Mouse (Mus musculus): ENCODE measurements around the gene Rassf1.
A peak's percentile ranks its signal among the peaks of the same experiment; 100 is the strongest.

Rassf1 gene

DNA sequence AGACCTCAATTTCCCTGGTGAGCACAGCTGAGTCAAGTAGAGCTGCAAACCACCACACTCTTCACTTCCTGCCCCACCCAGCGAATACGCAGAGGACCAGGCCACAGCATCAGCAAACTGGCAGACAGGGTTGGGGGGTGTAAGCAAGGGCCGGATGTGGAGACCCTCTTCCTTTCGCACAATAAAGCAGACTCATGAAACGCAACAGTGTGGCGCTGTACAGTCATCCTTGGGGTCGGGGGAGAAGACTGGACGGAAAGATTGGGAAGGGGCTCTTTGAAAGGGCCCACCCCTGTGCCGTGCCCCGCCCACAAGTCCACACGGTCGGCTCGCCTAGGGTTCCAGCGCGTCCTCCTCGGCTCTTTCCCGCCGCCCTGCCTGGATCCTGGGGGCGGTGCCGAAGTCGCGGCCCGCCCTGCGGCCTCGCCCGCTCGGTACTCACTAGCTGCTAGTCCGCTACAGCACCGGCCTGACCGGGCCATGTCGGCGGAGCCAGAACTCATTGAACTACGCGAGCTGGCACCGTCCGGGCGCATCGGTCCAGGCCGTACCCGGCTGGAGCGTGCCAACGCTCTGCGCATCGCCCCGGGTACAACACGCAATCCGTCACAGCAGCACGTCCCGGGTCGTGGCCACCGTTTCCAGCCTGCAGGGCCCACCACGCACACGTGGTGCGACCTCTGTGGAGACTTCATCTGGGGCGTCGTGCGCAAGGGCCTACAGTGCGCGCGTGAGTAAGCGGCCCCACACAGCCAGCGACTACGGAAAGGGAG is at the start of gene Rassf1:
TSS of gene Rassf1 (plus strand) at position 439 of the 773 bp plus-strand sequence.
- no peak for DNase-seq (ENCODE audit: low read depth, low spot score)

- no peak for DNase-seq (ENCODE audit: low read depth, low spot score)
Measured at GRCm38 (mm10) chr9:107502131-107502846, 49.1 kb upstream of the Rassf1 start.

DNA sequence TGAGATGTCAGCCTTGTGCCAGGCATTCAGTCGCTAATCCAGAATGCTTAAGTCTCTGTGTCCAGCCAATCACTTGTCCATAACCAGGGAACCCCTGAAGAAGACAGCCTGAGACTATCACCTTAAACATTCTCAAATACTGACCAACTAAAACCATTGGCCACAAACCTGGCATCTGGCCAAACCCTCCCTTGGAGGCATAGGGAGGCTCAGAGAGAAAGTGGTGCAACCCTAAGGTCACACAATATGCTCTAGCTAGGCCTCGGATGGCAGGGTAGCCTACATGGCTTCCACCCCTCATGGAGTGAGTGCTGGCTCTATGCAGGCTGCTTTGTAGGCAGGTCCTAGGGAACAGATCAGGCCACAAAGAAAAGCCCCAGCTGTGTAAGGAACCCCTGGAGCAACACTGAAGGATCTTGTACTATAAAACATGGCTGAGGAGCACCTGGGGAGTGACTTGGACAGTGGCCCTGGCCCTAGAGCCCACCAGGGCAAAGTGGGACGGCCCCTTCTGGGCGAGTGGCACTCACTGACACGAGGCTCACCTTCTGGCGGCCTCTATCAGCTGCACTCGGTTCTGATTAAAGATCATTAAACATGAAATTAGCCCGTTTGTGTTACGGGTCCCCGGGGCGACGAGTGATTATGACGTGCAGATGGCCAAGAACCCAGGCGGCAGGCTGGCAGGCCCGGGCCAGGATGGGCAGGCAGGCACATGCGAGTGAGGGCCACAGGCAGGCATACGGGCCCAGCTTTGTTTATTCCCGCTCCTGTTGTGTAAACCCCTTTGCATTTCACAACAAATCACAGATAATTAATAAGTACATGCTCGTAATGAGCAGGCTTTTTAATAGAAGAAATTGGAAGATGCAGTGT is 46.5 kb upstream of the Rassf1 start:
- DNase-seq (ENCODE audit: low read depth, low spot score): no peak

GRCm38 (mm10) chr9:107508266-107508665 is 43.1 kb upstream of the Rassf1 start:
- no peak for DNase-seq (ENCODE audit: low read depth, low spot score)

DNA sequence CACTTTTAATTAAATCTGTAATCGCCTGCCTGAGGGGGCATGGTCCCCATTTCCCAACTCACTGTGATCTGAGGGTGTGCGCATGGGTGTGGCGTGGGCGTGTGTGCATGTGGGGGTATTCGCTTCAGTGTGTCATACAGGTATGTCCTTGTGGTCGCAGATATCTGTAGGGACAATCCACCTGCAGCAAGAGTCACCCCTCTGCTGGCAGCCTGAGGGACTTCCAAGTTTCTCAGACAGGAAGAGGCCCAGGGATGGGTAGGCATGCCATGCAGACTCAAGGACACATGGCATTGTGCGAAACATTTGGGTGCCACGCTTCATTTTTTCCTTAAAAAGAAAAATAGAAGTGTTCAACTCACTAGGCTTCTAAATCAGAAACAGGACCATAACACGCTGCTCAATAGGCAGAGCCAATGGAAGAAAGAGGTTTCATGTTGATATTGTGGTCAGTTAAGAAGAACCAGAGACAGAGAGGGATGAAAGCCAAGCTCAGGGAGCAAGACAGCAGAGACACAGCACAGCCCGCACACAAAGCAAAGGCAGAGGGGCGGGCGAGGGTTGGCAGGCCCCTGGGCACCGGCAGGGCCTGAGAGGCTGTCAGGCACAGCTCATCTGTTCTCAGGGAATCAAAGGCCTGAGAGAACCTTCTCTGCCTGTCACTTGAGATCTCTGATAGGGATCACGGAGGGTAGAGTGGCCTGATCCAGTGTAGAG is 40.8 kb upstream of the Rassf1 start:
- DNase-seq (ENCODE audit: low read depth, low spot score): no peak

GRCm38 (mm10) chr9:107511436-107511835 is 39.9 kb upstream of the Rassf1 start:
- DNase-seq (ENCODE audit: low read depth, low spot score): no peak

- no peak for DNase-seq (ENCODE audit: low read depth, low spot score)
Measured at GRCm38 (mm10) chr9:107512326-107512725, 39.0 kb upstream of the Rassf1 start.

GRCm38 (mm10) chr9:107514303-107514955 is 36.9 kb upstream of the Rassf1 start:
- DNase-seq (ENCODE audit: low read depth, low spot score): peak; percentile 48

GRCm38 (mm10) chr9:107520331-107520730 is 31.0 kb upstream of the Rassf1 start:
- DNase-seq (ENCODE audit: low read depth, low spot score): no peak

DNA sequence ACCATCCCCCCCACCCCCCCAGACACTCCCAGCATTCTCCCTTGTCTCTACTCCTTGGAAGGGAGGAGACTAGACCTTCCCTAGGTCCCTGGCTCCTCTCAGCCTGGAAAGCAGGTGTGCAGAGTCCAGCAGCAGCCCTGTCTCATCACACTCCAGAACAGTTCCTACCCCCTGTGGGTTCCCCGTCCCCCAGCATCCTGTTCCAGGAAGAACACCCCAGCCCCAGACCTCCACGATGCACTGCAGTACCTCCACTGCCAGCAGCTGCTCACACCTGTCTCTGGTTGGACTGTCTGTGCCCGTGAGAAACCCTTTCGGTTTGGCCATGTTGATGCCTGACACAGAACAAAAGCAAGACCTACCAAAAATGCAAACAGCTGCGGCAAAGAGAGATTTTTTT is 30.2 kb upstream of the Rassf1 start:
- DNase-seq (ENCODE audit: low read depth, low spot score): no peak

DNA sequence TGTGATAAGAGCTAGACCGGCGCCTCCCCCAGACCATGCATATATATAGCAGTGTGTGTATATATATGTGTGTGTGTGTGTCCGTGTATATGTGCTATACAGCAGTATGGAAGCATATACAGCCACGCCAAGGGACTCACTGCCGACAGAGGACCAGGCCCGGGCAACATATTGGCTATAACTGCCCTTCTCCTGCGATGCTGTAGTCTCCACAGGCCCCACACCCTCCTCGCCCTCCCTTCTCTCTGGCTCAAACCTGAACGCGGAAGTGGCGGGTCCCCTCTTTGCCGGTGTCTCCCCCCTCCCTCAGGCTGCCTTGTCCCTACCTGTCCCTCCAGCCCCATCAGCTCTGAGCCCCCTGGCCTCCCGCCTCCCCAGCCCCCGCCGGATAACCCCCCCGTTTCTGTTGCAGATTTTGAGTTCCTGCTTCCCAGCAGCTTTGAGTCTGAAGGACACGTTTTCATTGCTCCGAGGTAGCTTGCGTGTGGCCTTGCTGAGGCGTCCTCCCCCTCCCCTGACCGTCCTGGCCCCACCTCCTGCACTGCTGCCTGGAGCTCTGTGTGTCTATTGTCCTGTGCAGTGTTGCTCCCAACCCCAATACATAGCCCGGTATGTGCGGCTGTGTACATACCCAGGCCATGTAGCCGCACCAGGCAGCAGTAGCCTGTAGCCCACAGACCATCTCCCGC is 29.5 kb upstream of the Rassf1 start:
- no peak for DNase-seq (ENCODE audit: low read depth, low spot score)

GRCm38 (mm10) chr9:107522400-107522711 is 29.0 kb upstream of the Rassf1 start:
- no peak for DNase-seq (ENCODE audit: low read depth, low spot score)

- peak; percentile 58 for DNase-seq (ENCODE audit: low read depth, low spot score)
Measured at GRCm38 (mm10) chr9:107526198-107527026, 24.9 kb upstream of the Rassf1 start.

GRCm38 (mm10) chr9:107533791-107534407 is 17.5 kb upstream of the Rassf1 start, which contains the start of gene Tmem115:
Gene Tmem115 (plus strand): TSS chr9:107533945.
- DNase-seq (ENCODE audit: low read depth, low spot score): peak; percentile 93

- no peak for DNase-seq (ENCODE audit: low read depth, low spot score)
Measured at GRCm38 (mm10) chr9:107534408-107535202, 16.8 kb upstream of the Rassf1 start.

DNA sequence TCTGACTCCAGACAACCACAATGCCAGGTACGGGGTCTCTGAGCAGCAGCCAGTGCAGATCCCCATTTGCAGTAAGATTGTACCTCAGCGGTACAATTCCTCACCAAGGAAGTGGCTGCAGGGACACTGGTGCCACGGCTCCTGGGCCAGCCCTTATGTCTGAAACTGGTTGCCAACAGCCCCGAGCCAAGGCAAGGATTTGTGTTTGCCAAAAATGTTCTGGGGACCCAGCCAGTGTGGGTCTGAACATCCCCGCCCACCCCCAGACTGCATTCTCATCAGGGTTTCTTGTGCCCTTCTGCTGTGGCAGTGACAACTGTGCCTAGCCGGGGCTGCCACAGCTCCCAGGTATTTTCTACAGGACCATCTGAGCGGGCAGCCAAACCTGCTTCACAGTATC is 13.1 kb upstream of the Rassf1 start:
- DNase-seq (ENCODE audit: low read depth, low spot score): no peak

GRCm38 (mm10) chr9:107538711-107539110 is 12.6 kb upstream of the Rassf1 start:
- no peak for DNase-seq (ENCODE audit: low read depth, low spot score)

DNA sequence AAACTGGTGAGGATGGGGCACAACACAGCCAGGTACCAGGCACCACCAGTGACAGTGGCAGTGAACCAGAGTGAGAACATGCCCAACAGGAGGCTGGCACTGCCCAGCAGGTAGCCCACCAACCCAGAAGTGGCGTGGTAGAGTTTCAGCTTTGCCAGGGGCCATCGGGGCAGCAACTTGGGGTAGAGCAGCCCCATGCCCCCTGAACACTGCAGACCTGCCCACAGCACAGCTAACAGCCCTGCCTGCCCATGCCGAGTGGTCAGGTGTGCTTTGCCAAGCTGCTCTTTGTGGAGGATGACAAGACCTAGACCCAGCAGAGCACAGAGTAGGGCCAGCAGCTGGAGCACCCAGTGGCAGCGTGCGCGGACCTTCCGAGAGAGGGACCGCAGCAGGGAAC is 11.4 kb upstream of the Rassf1 start:
- no peak for DNase-seq (ENCODE audit: low read depth, low spot score)

Data from WW6 (cell line).